Mouse (Mus musculus) brain, embryonic 14.5 days (tissue): ENCODE measurements around the gene Ift81.

Experiments used
- CTCF ChIP-seq: fragments of 200-500 bp; IDR thresholded peaks from 2 replicates; pipeline ENCODE4 v1.5.1; 2012; ENCODE audit warnings: inconsistent platforms, mild to moderate bottlenecking, moderate library complexity, borderline replicate concordance; ENCODE audit not compliant: insufficient read depth, insufficient read length; ENCODE audit errors: extremely low read depth
- POLR2A ChIP-seq: fragments of 200-500 bp; IDR thresholded peaks from 2 replicates; pipeline ENCODE4 v1.6.1; 2012; ENCODE audit warnings: mild to moderate bottlenecking, inconsistent platforms, borderline replicate concordance; ENCODE audit not compliant: poor library complexity, insufficient read depth, insufficient read length, severe bottlenecking; ENCODE audit errors: extremely low read depth

- no peak for TF ChIP-seq CTCF
- no peak for TF ChIP-seq POLR2A
These were observed 100.7 kb downstream of the Ift81 start for GRCm38 (mm10) chr5:122513421-122514126.
